Mouse (Mus musculus) midbrain, embryonic 15.5 days (tissue): ENCODE results near the gene Krt7. TPM values are rescaled to one million over a fixed set of nuclear protein-coding genes. Genes with fewer than 3 reads are reported as not detected.

ENCODE experiments used
- ATAC-seq: fragments of 200-750 bp; cut with Nextera tagmentation; replicated peaks from 2 replicates; pipeline ENCODE4 v1.8.0; 2017; ENCODE audit warnings: moderate TSS enrichment
- H3K27ac ChIP-seq: fragments of 300-500 bp; sonication (generic); 2 replicates; pipeline ENCODE4 v1.5.1; 2015; ENCODE audit warnings: mild to moderate bottlenecking, inconsistent platforms
- H3K27me3 ChIP-seq: fragments of 300-500 bp; sonication (generic); replicated peaks from 2 replicates; pipeline ENCODE4 v1.6.1; 2015; ENCODE audit warnings: inconsistent platforms
- H3K36me3 ChIP-seq: fragments of 300-500 bp; sonication (generic); replicated peaks from 2 replicates; pipeline ENCODE4 v1.6.1; 2015; ENCODE audit warnings: inconsistent platforms
- H3K4me1 ChIP-seq: fragments of 300-500 bp; sonication (generic); 2 replicates; pipeline ENCODE4 v1.6.1; 2015; ENCODE audit warnings: inconsistent platforms
- H3K4me2 ChIP-seq: fragments of 300-500 bp; sonication (generic); 2 replicates; pipeline ENCODE4 v1.6.1; 2015; ENCODE audit warnings: inconsistent platforms, mild to moderate bottlenecking, moderate library complexity
- H3K4me3 ChIP-seq: fragments of 300-500 bp; sonication (generic); 2 replicates; pipeline ENCODE4 v1.5.1; 2015; ENCODE audit warnings: mild to moderate bottlenecking, inconsistent platforms
- H3K9ac ChIP-seq: fragments of 300-500 bp; sonication (generic); 2 replicates; pipeline ENCODE4 v1.6.1; 2015; ENCODE audit warnings: mild to moderate bottlenecking, inconsistent platforms
- H3K9me3 ChIP-seq: fragments of 300-500 bp; sonication (generic); 2 replicates; pipeline ENCODE4 v1.6.1; 2016; ENCODE audit warnings: inconsistent platforms
- WGBS: fragments of 180-500 bp; shearing (Covaris S2); methylation state at CpG from one replicate; pipeline ENCODE4 v1.1.7; 2015; ENCODE audit warnings: mixed read lengths; 5-methylcytosine and 5-hydroxymethylcytosine counted together
- polyA plus RNA-seq: library from polyadenylated mRNA; unstranded; fragments of >200 nt; fragmentation: Nextera tagmentation; extraction: Ambion mirVana; gene quantifications from 2 replicates; pipeline ENCODE4 v1.2.1, GENCODE M21; 2015

The Krt7 gene
- polyA plus RNA-seq: 0.52 and 0.62 TPM in 2 replicates

GRCm38 (mm10) chr15:101410775-101411174 lies at the start of gene Krt7:
Krt7 (plus strand) TSS chr15:101411043.
- no peak for ATAC-seq
- H3K36me3 ChIP-seq: no peaks in the 10 kb centered on the region
- H3K27ac ChIP-seq: no peak within 1 kb of the TSS
- H3K4me1 ChIP-seq: peaks cover 3% of the 10 kb centered on the region; the same call in 1 of the 2 replicates
- no peak within 1 kb of the TSS for H3K4me2 ChIP-seq
- peaks cover 10% of the 10 kb centered on the region for H3K27me3 ChIP-seq
- no peak within 1 kb of the TSS for H3K4me3 ChIP-seq
- 54% methylated on average over 2 of the region's 2 CpGs for WGBS
- H3K9ac ChIP-seq: no peak within 1 kb of the TSS
- no peaks in the 10 kb centered on the region for H3K9me3 ChIP-seq

DNA sequence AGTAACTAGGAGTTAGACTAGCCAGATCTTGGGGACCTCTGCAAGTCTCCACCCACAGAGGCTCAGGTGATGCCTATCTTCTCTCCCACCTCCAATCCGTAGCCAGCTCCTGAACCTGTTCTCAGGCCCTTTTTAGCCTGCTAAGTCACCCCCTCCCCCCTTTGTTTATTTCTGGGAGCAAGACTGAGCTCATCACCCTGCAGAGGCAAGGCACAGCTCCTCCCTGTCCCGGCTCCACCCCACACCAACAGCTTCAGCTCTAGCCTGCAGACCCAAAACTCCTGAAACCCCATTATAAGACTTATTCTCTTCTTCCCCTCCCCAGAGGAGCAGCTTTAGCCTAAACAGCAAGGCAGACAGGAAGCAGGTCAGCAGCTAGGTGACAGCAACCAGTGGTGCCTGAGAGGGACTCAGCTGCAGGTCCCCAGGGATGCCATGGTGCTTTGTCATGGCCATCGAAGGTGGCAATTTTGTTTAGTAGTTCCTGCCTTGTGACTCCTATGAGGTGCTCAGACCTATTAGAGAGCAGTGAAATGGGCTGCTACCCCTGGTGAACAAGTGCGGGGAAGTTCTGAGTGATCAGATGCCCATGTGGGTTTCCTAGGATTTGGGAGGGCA lies 48.3 kb upstream of the Krt7 start:
- 58% methylated on average over 4 of the region's 4 CpGs for WGBS
- H3K4me2 ChIP-seq: no peak overlapping the region
- H3K27ac ChIP-seq: no peak overlapping the region
- H3K9ac ChIP-seq: no peak overlapping the region
- no peaks in the 10 kb centered on the region for H3K9me3 ChIP-seq
- no peaks in the 10 kb centered on the region for H3K36me3 ChIP-seq
- H3K4me1 ChIP-seq: no peaks in the 10 kb centered on the region
- no peak for ATAC-seq
- H3K4me3 ChIP-seq: no peak overlapping the region
- H3K27me3 ChIP-seq: no peaks in the 10 kb centered on the region

- H3K36me3 ChIP-seq: no peaks in the 10 kb centered on the region
- H3K4me3 ChIP-seq: no peak overlapping the region
- no peak overlapping the region for H3K27ac ChIP-seq
- no peak overlapping the region for H3K9ac ChIP-seq
- no peaks in the 10 kb centered on the region for H3K4me1 ChIP-seq
- no peak for ATAC-seq
- WGBS: 89% methylated on average over 6 of the region's 6 CpGs
- H3K27me3 ChIP-seq: no peaks in the 10 kb centered on the region
- H3K4me2 ChIP-seq: no peak overlapping the region
- H3K9me3 ChIP-seq: no peaks in the 10 kb centered on the region
Measured at GRCm38 (mm10) chr15:101363933-101364332, 46.9 kb upstream of the Krt7 start.

DNA sequence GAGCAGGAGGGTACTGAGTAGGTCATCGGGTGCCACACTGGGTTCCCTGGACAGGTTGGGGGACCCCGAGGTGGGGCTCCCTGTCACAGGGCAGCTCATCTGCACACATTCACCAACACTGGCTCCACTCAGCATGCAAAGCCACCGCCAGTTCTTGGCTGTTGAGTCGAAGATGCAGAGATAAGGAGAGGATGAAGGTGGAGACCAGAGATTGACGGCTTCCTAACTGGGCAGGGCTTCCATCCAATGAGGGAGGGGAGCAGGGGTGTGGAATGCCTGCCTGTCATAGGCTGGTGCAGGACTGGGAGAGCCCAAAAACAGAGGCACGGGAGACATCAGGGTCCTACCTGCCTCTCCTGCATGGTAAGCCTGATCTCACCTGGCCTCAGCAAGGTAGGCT lies 46.4 kb upstream of the Krt7 start:
- Histone ChIP-seq H3K27me3 (no peaks in the 10 kb centered on the region), H3K4me3 (no peak overlapping the region), H3K27ac (no peak overlapping the region), H3K9me3 (no peaks in the 10 kb centered on the region), H3K4me1 (no peaks in the 10 kb centered on the region), H3K36me3 (no peaks in the 10 kb centered on the region), H3K4me2 (no peak overlapping the region), H3K9ac (no peak overlapping the region)
- WGBS: 81% methylated on average over 6 of the region's 6 CpGs
- no peak for ATAC-seq

- H3K4me2 ChIP-seq: no peak overlapping the region
- no peaks in the 10 kb centered on the region; the same call in 1 of the 2 replicates for H3K4me1 ChIP-seq
- no peak overlapping the region for H3K9ac ChIP-seq
- no peak overlapping the region for H3K27ac ChIP-seq
- ATAC-seq: no peak
- no peak overlapping the region for H3K4me3 ChIP-seq
- WGBS: 75% methylated on average over 7 of the region's 7 CpGs
- H3K27me3 ChIP-seq: no peaks in the 10 kb centered on the region
- no peaks in the 10 kb centered on the region for H3K36me3 ChIP-seq
- no peaks in the 10 kb centered on the region for H3K9me3 ChIP-seq
Measured at GRCm38 (mm10) chr15:101364891-101365671, 45.8 kb upstream of the Krt7 start.

DNA sequence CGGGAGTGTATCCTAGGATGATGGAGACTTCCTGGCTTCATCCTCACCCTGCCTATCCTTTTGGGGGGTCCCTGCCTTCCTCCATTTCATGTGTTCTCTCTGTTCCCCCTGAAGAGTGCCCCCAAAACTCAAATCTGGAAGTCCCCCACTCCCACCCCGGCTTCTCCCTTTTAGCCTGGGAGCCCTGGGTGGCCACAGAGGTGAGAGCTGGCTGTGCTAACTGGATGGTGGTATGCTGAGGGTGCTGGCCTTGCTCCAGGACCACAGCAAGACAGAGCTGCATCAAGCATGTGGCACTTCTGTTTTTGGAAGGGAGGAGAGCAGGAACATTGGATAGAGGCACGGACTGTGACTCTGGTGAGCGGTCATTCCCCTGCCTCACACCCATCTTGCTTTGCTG lies 45.1 kb upstream of the Krt7 start:
- no peak overlapping the region for H3K27ac ChIP-seq
- 72% methylated on average over 4 of the region's 4 CpGs for WGBS
- no peaks in the 10 kb centered on the region for H3K27me3 ChIP-seq
- H3K4me3 ChIP-seq: no peak overlapping the region
- ATAC-seq: no peak
- no peak overlapping the region for H3K4me2 ChIP-seq
- no peaks in the 10 kb centered on the region for H3K36me3 ChIP-seq
- H3K9me3 ChIP-seq: no peaks in the 10 kb centered on the region
- H3K9ac ChIP-seq: no peak overlapping the region
- H3K4me1 ChIP-seq: no peaks in the 10 kb centered on the region; the same call in 1 of the 2 replicates

DNA sequence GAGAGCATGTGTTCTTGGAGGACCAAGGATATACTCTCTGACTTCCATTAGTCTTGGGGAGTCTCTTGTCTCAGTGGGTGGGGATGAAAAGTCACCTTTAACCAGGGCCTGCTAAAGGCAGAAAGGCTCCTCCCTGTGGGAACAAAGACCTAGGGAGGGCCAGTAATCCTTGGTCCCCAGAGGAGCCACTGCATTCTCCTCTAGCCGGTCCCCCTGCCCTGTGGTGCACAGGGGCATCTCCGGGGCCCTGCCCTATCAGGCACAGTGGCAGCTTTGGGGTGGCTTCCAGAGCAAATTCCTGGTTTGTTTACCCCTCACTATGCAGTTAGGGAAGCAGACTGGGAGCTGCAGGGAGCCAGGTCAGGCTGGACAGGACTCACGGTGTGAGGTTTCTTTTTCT lies 44.4 kb upstream of the Krt7 start:
- no peaks in the 10 kb centered on the region for H3K36me3 ChIP-seq
- H3K4me3 ChIP-seq: no peak overlapping the region
- WGBS: 18% methylated on average over 3 of the region's 3 CpGs
- no peak overlapping the region for H3K27ac ChIP-seq
- H3K9me3 ChIP-seq: no peaks in the 10 kb centered on the region
- no peak overlapping the region for H3K4me2 ChIP-seq
- H3K4me1 ChIP-seq: no peaks in the 10 kb centered on the region; the same call in 1 of the 2 replicates
- no peaks in the 10 kb centered on the region for H3K27me3 ChIP-seq
- no peak for ATAC-seq
- H3K9ac ChIP-seq: no peak overlapping the region

GRCm38 (mm10) chr15:101366926-101367325 lies 43.9 kb upstream of the Krt7 start:
- no peak overlapping the region for H3K4me3 ChIP-seq
- no peaks in the 10 kb centered on the region for H3K36me3 ChIP-seq
- no peak for ATAC-seq
- no peaks in the 10 kb centered on the region for H3K27me3 ChIP-seq
- H3K4me2 ChIP-seq: no peak overlapping the region
- H3K4me1 ChIP-seq: no peaks in the 10 kb centered on the region; the same call in 1 of the 2 replicates
- no peak overlapping the region for H3K9ac ChIP-seq
- WGBS: 46% methylated on average over 2 of the region's 2 CpGs
- H3K27ac ChIP-seq: no peak overlapping the region
- H3K9me3 ChIP-seq: no peaks in the 10 kb centered on the region

DNA sequence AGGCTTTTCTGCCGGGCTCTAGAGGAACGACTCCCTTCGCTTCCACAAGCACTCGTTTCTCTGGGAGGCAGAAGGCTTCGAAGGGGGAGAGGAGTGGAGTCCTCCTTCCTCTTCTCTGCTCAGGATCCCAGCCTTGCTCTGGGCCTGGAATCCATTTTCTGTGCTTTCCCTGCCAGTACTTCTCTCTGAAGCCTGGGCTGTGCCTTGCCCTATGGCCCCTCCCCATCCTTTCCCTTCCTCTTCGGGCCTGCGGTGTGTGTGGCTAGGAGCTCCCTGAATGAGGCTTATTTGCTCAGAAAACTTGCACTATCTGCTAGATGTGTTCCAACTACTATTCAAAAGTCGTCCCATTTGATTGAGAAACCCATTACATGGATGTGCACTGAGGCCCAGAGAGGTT lies 43.3 kb upstream of the Krt7 start:
- Histone ChIP-seq H3K4me1 (no peaks in the 10 kb centered on the region; the same call in 1 of the 2 replicates), H3K27ac (no peak overlapping the region), H3K36me3 (no peaks in the 10 kb centered on the region), H3K4me2 (no peak overlapping the region), H3K27me3 (no peaks in the 10 kb centered on the region), H3K9ac (no peak overlapping the region), H3K9me3 (no peaks in the 10 kb centered on the region), H3K4me3 (no peak overlapping the region)
- WGBS: 76% methylated on average over 8 of the region's 8 CpGs
- no peak for ATAC-seq

DNA sequence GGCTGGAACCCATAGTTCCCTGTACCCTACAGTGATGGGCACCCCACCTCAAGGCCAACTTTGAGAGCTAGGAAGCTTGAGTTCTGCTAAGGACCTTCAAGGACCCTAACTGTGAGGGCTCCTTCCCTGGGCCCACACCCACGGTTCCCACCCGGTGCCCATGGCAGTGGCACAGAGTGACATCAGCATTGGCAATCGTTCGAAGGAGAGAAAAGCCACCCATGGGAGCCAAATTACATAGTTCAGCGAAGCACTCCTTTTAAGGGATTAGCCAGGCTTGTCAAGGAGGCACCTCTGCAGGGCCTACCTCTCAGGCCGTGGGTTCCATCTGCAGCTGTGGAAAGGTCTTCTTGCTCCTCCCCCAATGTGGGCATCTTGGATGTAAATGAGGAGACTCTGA lies 42.8 kb upstream of the Krt7 start:
- ATAC-seq: no peak
- H3K4me2 ChIP-seq: no peak overlapping the region
- 74% methylated on average over 6 of the region's 6 CpGs for WGBS
- H3K36me3 ChIP-seq: no peaks in the 10 kb centered on the region
- no peaks in the 10 kb centered on the region for H3K27me3 ChIP-seq
- no peaks in the 10 kb centered on the region; the same call in 1 of the 2 replicates for H3K4me1 ChIP-seq
- no peak overlapping the region for H3K9ac ChIP-seq
- H3K27ac ChIP-seq: no peak overlapping the region
- no peak overlapping the region for H3K4me3 ChIP-seq
- no peaks in the 10 kb centered on the region for H3K9me3 ChIP-seq

GRCm38 (mm10) chr15:101368502-101369381 lies 42.1 kb upstream of the Krt7 start:
- Histone ChIP-seq H3K4me3 (no peak overlapping the region), H3K36me3 (no peaks in the 10 kb centered on the region), H3K27ac (no peak overlapping the region), H3K27me3 (no peaks in the 10 kb centered on the region), H3K4me1 (no peaks in the 10 kb centered on the region; the same call in 1 of the 2 replicates), H3K4me2 (no peak overlapping the region), H3K9ac (no peak overlapping the region), H3K9me3 (no peaks in the 10 kb centered on the region)
- ATAC-seq: no peak
- 67% methylated on average over 11 of the region's 11 CpGs for WGBS
